Mouse (Mus musculus): ENCODE results near the gene Anapc10.

GRCm38 (mm10) chr8:79748171-79748570 lies 36.6 kb downstream of the Anapc10 start:
- TF ChIP-seq CTCF (IDR thresholded peaks at IDR 0.05; ENCODE audit: insufficient read depth, low read length) = no peak
- TF ChIP-seq POLR2A (IDR thresholded peaks at IDR 0.05; ENCODE audit: borderline replicate concordance, extremely low read depth, low read depth, low read length) = no peak
